Mouse (Mus musculus) stomach, embryonic 16.5 days (tissue): ENCODE measurements at regions not wholly inside any gene's neighbourhood (a gene's known extent, or its start where the extent isn't known, plus 50 kb on each side); places are given as distances from the start of the nearest gene placed in this dataset.

Experiments
- ATAC-seq: fragments of 200-750 bp; cut with Nextera tagmentation; 2 replicates; pipeline ENCODE4 v1.8.0; 2017; ENCODE audit warnings: moderate number of reproducible peaks, moderate TSS enrichment; ENCODE audit not compliant: insufficient read depth, low FRiP score
- H3K27ac ChIP-seq: fragments of 300-500 bp; sonication (generic); 2 replicates; pipeline ENCODE4 v1.5.1; 2014; ENCODE audit warnings: low read length
- H3K27me3 ChIP-seq: fragments of 300-500 bp; sonication (generic); 2 replicates; pipeline ENCODE4 v1.6.1; 2014; ENCODE audit warnings: low read length, control low read depth, mixed read lengths; ENCODE audit not compliant: control insufficient read depth, insufficient read depth
- H3K36me3 ChIP-seq: fragments of 300-500 bp; sonication (generic); 2 replicates; pipeline ENCODE4 v1.6.1; 2014; ENCODE audit warnings: low read length; ENCODE audit not compliant: control insufficient read depth, insufficient read depth
- H3K4me1 ChIP-seq: fragments of 300-500 bp; sonication (generic); 2 replicates; pipeline ENCODE4 v1.6.1; 2014; ENCODE audit warnings: low read length, control low read depth, mixed read lengths; ENCODE audit not compliant: control insufficient read depth, insufficient read depth
- H3K4me2 ChIP-seq: fragments of 300-500 bp; sonication (generic); 2 replicates; pipeline ENCODE4 v1.6.1; 2014; ENCODE audit warnings: low read depth, low read length, mixed read lengths
- H3K4me3 ChIP-seq: fragments of 300-500 bp; sonication (generic); replicated peaks from 2 replicates; pipeline ENCODE4 v1.5.1; 2014; ENCODE audit warnings: mild to moderate bottlenecking, low read length
- H3K9ac ChIP-seq: fragments of 300-500 bp; sonication (generic); 2 replicates; pipeline ENCODE4 v1.6.1; 2014; ENCODE audit warnings: low read length
- H3K9me3 ChIP-seq: fragments of 300-500 bp; sonication (generic); replicated peaks from 2 replicates; pipeline ENCODE4 v1.6.1; 2016; ENCODE audit warnings: low read length, control low read depth; ENCODE audit not compliant: control insufficient read depth
- WGBS: fragments of 180-500 bp; shearing (Covaris S2); extraction: QIAGEN DNeasy Blood & Tissue Kit; methylation state at CpG from one replicate; pipeline ENCODE4 v1.1.7; 2014; 5-methylcytosine and 5-hydroxymethylcytosine counted together

GRCm38 (mm10) chr1:69349826-69350225, 242.0 kb upstream of the Erbb4 start:
- Histone ChIP-seq H3K36me3 (no peaks in the 10 kb centered on the region), H3K27ac (no peak overlapping the region), H3K9me3 (no peaks in the 10 kb centered on the region), H3K27me3 (no peaks in the 10 kb centered on the region), H3K4me3 (no peak overlapping the region), H3K4me2 (no peak overlapping the region), H3K9ac (no peak overlapping the region), H3K4me1 (no peaks in the 10 kb centered on the region)
- no peak for ATAC-seq
- 81% methylated on average over 6 of the region's 6 CpGs for WGBS

- no peaks in the 10 kb centered on the region for H3K27me3 ChIP-seq
- no peaks in the 10 kb centered on the region for H3K9me3 ChIP-seq
- no peak for ATAC-seq
- H3K4me1 ChIP-seq = no peaks in the 10 kb centered on the region
- no peaks in the 10 kb centered on the region for H3K36me3 ChIP-seq
- no peak overlapping the region for H3K9ac ChIP-seq
- 83% methylated on average over 4 of the region's 4 CpGs for WGBS
- no peak overlapping the region for H3K4me3 ChIP-seq
- no peak overlapping the region for H3K27ac ChIP-seq
- H3K4me2 ChIP-seq = no peak overlapping the region
Observed at GRCm38 (mm10) chr1:69342100-69342499, 234.2 kb upstream of the Erbb4 start.

- WGBS = 92% methylated on average over 4 of the region's 4 CpGs
Observed at GRCm38 (mm10) chr1:69340481-69340880, 232.6 kb upstream of the Erbb4 start.

GRCm38 (mm10) chr1:69331418-69332254, 223.8 kb upstream of the Erbb4 start:
- Histone ChIP-seq H3K36me3 (no peaks in the 10 kb centered on the region), H3K4me3 (peak overlapping the region; percentile 16; the same call in 1 of the 2 replicates), H3K4me1 (0 out of 2 replicates have a peak, but pooled peaks cover 4% of the 10 kb centered on the region), H3K27me3 (no peaks in the 10 kb centered on the region), H3K9ac (peak overlapping the region; percentile 46; the same call in 1 of the 2 replicates), H3K9me3 (no peaks in the 10 kb centered on the region), H3K27ac (no peak overlapping the region), H3K4me2 (peak overlapping the region; percentile 47)
- no peak for ATAC-seq
- 33% methylated on average over 11 of the region's 11 CpGs for WGBS

More at GRCm38 (mm10) chr1:69340481-69340880, 232.6 kb upstream of the Erbb4 start:
- Histone ChIP-seq H3K4me3 (no peak overlapping the region), H3K9ac (no peak overlapping the region), H3K9me3 (no peaks in the 10 kb centered on the region), H3K4me2 (no peak overlapping the region), H3K27me3 (no peaks in the 10 kb centered on the region), H3K36me3 (no peaks in the 10 kb centered on the region), H3K27ac (no peak overlapping the region), H3K4me1 (no peaks in the 10 kb centered on the region)
- ATAC-seq = no peak

- Histone ChIP-seq H3K4me3 (no peak overlapping the region), H3K27ac (no peak overlapping the region), H3K27me3 (no peaks in the 10 kb centered on the region), H3K4me2 (no peak overlapping the region), H3K4me1 (0 out of 2 replicates have a peak, but pooled peaks cover 4% of the 10 kb centered on the region), H3K36me3 (no peaks in the 10 kb centered on the region), H3K9me3 (no peaks in the 10 kb centered on the region), H3K9ac (no peak overlapping the region)
- 61% methylated on average over 3 of the region's 3 CpGs for whole genome bisulfite sequencing
- no peak for ATAC-seq
Observed at GRCm38 (mm10) chr1:69329399-69329798, 221.5 kb upstream of the Erbb4 start.

- H3K4me3 ChIP-seq = no peak overlapping the region
- WGBS = 69% methylated on average over 8 of the region's 8 CpGs
- H3K9ac ChIP-seq = no peak overlapping the region
- H3K27ac ChIP-seq = no peak overlapping the region
- ATAC-seq = no peak
- no peaks in the 10 kb centered on the region for H3K27me3 ChIP-seq
- H3K4me1 ChIP-seq = 0 out of 2 replicates have a peak, but pooled peaks cover 3% of the 10 kb centered on the region
- no peaks in the 10 kb centered on the region for H3K9me3 ChIP-seq
- H3K4me2 ChIP-seq = no peak overlapping the region
- no peaks in the 10 kb centered on the region for H3K36me3 ChIP-seq
Observed at GRCm38 (mm10) chr1:69326711-69327110, 218.9 kb upstream of the Erbb4 start.

GRCm38 (mm10) chr1:69319526-69319925, 211.7 kb upstream of the Erbb4 start:
- H3K9ac ChIP-seq = no peak overlapping the region
- no peak overlapping the region for H3K4me3 ChIP-seq
- no peaks in the 10 kb centered on the region for H3K27me3 ChIP-seq
- no peak overlapping the region for H3K4me2 ChIP-seq
- H3K36me3 ChIP-seq = no peaks in the 10 kb centered on the region
- H3K4me1 ChIP-seq = no peaks in the 10 kb centered on the region
- 13% methylated on average over 3 of the region's 3 CpGs for WGBS
- no peaks in the 10 kb centered on the region for H3K9me3 ChIP-seq
- H3K27ac ChIP-seq = no peak overlapping the region
- ATAC-seq = no peak

- no peak overlapping the region for H3K4me2 ChIP-seq
- no peak for ATAC-seq
- H3K27me3 ChIP-seq = no peaks in the 10 kb centered on the region
- H3K4me1 ChIP-seq = no peaks in the 10 kb centered on the region
- H3K36me3 ChIP-seq = no peaks in the 10 kb centered on the region
- no peak overlapping the region for H3K9ac ChIP-seq
- no peak overlapping the region for H3K27ac ChIP-seq
- H3K9me3 ChIP-seq = no peaks in the 10 kb centered on the region
- H3K4me3 ChIP-seq = no peak overlapping the region
- WGBS = 63% methylated on average over 3 of the region's 3 CpGs
Observed at GRCm38 (mm10) chr1:69296816-69297215, 189.0 kb upstream of the Erbb4 start.

- Histone ChIP-seq H3K27ac (no peak overlapping the region), H3K36me3 (no peaks in the 10 kb centered on the region), H3K27me3 (no peaks in the 10 kb centered on the region), H3K4me1 (no peaks in the 10 kb centered on the region), H3K9ac (no peak overlapping the region), H3K4me3 (no peak overlapping the region), H3K9me3 (no peaks in the 10 kb centered on the region), H3K4me2 (no peak overlapping the region)
- WGBS = 78% methylated on average over 7 of the region's 7 CpGs
- ATAC-seq = no peak
Observed at GRCm38 (mm10) chr1:69291329-69291728, 183.5 kb upstream of the Erbb4 start.
